Mouse (Mus musculus) adrenal gland, postnatal 4 days (tissue): ENCODE results near the gene Tap1. TPM values are rescaled to one million over a fixed set of nuclear protein-coding genes. Genes with fewer than 3 reads are reported as not detected.
A peak's percentile ranks its signal among the peaks of the same experiment; 100 is the strongest.
"Not testable (repeated sequence)": the region's sequence is repeated elsewhere in the genome, so short reads cannot be mapped to it uniquely, and the experiment has no call there.

Source experiments
- DNase-seq, 2 experiments: peaks; one replicate each; pipeline ENCODE4 v3.0.0; 2021 to 2022; ENCODE audit warnings: low spot score in 2 of 2, mixed read lengths in 2 of 2
- long read RNA-seq, 2 experiments: library from polyadenylated mRNA; stranded (forward); transcript quantifications; one replicate each; pipeline ENCODE4 v2.0.0; 2021
- total RNA-seq, 2 experiments: library from RNA; stranded (reverse); gene quantifications; 2 replicates each; pipeline ENCODE4 v1.2.3; 2021

The Tap1 gene
- 10 to 100 TPM; 20.8 to 22.1 TPM for total RNA-seq
- long read RNA-seq, experiment 1, transcript Tap1-206 (11 exons, 2,953 nt): major isoform, 33 of 41 reads
- long read RNA-seq, experiment 1, partial matches to known transcripts: 4 of 41 reads
- long read RNA-seq, experiment 1, other reads (novel, unspliced or antisense): 4 of 41 reads
- long read RNA-seq, experiment 2, transcript Tap1-206 (11 exons, 2,953 nt): major isoform, 49 of 56 reads
- long read RNA-seq, experiment 2, partial matches to known transcripts: 5 of 56 reads
- long read RNA-seq, experiment 2, other reads (novel, unspliced or antisense): 2 of 56 reads

GRCm38 (mm10) chr17:34187261-34187916, at the start of gene Tap1, which contains the start of gene Psmb9:
Gene Tap1 (plus strand): TSS chr17:34187553.
Gene Psmb9 (minus strand): TSS chr17:34187764.
- peak; percentile 98 for DNase-seq

DNA sequence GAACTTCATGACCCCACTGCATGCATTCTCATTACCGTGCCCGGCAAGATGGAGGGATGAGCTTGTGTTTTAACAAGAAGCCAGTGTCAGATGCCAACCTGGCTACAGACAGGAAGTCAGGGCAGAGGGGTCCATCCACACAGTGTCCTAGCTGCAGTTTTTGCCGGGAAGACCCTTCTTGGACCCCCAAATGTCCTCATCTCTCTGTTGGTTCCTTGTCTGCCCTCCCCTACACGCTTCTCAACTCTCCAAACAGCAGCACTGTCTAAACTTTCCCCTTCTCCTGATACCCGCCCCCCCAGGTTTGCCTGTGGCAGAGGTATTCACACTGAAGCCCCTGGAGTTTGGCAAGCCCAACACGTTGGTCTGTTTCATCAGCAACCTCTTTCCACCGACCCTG, 49.8 kb upstream of the Tap1 start:
- no peak for DNase-seq

- no peak for DNase-seq
Measured at GRCm38 (mm10) chr17:34138655-34139054, 48.7 kb upstream of the Tap1 start.

- no peak for DNase-seq
Measured at GRCm38 (mm10) chr17:34139416-34139815, 47.9 kb upstream of the Tap1 start.

GRCm38 (mm10) chr17:34140240-34140639, 47.1 kb upstream of the Tap1 start:
- no peak for DNase-seq

DNA sequence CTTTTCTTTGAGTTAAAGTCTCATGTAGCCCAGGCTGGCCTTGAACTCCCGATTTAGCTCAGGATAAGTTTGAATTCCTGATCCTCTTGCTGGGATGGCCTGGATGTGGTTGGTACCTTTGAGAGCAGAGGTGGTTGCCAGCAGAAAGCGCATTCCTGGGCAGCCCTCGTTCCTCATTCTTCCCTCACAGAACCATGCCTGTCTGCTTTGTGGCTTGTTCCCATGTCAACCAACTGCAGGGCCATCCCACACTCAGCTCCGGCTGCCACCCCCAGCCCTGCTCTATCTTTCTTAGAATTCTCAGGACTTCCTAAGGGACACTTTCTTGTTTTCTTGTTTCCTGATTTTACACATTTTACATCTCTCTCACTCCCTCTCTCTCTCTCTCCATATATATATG, 45.9 kb upstream of the Tap1 start:
- no peak for DNase-seq

DNA sequence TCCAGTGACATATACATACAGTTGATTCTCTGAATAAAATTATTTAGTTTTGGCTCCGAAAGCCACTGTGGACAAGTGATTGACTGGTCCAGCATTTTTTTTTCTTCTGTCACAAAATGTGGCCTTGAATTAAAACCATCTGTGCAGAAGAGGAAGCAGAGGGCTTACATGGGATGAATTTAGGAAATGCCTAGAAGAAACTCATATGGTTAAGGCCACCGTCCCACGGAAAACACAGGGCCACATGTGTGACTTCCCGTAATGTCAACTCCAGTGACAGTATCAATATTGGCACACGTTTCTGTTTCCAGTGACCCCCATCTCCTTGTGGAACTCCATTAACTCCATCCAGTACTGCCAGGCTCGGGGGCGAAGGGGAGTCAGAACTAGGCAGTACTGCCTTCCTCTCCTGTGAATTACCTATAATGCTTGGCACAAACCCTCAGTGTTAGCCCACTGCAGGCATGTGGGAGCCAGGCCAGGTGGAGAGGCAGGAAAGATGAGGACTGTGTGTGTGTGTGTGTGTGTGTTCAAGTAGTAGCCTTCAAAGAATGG, 44.8 kb upstream of the Tap1 start:
- DNase-seq: no peak

DNA sequence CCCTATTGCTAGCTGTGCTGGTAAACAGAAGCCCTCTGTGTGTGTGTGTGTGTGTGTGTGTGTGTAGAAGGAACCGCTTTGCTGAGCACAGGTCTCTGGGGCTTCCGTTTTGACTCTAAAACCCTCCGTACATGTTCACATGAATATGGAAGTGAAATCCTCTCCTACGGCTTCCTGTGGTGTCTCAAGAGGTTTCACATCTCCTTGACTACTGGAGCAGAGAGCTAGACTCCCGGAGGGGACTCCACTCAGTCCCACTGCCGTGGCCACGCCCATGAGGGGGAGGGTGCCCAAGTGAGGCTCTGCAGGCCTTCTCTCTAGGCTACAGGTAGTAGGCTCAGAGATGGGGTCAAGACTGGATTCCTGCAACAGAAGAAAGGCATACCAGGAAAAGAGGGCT, 44.3 kb upstream of the Tap1 start, which contains the start of gene H2-DMb2:
H2-DMb2 (plus strand) TSS at position 275 of the 400 bp plus-strand sequence.
- no peak for DNase-seq

GRCm38 (mm10) chr17:34143461-34143860, 43.9 kb upstream of the Tap1 start:
- DNase-seq: no peak

DNA sequence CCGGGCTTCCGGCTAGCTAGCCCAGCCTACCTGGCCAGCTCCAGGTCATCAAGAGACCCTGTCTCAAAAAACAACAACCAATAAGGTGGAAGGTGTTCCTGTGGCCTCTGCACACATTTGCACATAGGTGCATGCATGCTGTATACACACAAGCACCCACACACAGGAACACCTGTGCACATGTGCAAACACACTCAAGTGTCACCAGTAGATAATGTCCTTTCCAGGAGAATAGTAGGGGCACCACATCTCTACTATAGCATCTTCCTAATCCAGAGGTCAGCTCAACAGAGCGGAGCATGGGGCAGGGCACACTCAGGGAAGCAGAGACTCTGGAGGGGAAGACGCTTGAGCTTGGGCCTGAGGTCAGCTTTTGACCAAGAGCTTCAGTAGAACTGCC, 43.1 kb upstream of the Tap1 start:
- not testable (repeated sequence) for DNase-seq

- DNase-seq: no peak
Measured at GRCm38 (mm10) chr17:34144960-34145371, 42.4 kb upstream of the Tap1 start.

- no peak for DNase-seq
Measured at GRCm38 (mm10) chr17:34152923-34153322, 34.4 kb upstream of the Tap1 start, which contains the start of gene H2-DMb1. Gene H2-DMb1 (plus strand): TSS chr17:34153072.

- DNase-seq: no peak
Measured at GRCm38 (mm10) chr17:34155534-34155933, 31.8 kb upstream of the Tap1 start.

GRCm38 (mm10) chr17:34164202-34164895, 23.0 kb upstream of the Tap1 start:
- no peak for DNase-seq

GRCm38 (mm10) chr17:34165033-34165730, 22.2 kb upstream of the Tap1 start:
- no peak for DNase-seq

DNA sequence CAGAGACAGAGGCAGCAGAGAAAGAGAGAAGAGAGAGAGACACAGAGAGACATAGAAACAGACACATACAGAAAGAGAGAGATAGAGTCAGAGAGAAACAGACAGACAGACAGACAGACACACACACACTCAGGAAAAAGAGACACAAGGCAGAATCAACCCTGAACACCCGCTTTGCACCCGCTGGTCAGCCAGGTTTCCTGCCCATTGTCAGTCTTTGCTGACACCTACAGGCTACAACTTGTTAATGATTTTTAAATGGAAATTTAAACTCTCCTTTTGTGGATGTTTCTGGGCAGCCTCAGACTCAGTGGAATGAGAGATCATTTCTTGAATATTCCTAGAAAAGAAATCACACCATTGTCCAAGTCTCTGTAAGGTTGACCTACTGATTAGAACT, 18.1 kb upstream of the Tap1 start:
- DNase-seq: no peak

DNA sequence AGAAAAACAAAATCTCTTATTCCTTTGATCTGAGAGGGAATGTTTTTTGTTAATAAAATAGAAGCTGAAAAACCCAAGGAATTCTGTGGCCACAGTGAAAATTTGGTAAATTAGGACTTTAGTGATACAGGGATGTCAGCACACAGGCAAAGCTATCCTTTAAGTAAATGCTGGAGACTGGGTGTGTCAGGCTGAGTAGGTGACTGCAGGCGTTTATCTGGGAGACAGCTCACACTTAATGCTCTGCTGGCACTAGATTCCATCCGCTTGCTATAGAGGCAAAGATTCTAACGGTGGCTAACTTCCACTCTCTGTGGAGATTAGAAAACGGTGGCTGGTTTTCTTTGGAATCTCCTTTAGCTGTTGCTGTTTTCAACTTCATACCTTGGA, 16.9 kb upstream of the Tap1 start:
- DNase-seq: no peak

GRCm38 (mm10) chr17:34170877-34171498, 16.4 kb upstream of the Tap1 start:
- peak; percentile 51 to 66 for DNase-seq

GRCm38 (mm10) chr17:34172528-34172927, 14.8 kb upstream of the Tap1 start:
- no peak for DNase-seq

GRCm38 (mm10) chr17:34174075-34174474, 13.3 kb upstream of the Tap1 start:
- no peak for DNase-seq

DNA sequence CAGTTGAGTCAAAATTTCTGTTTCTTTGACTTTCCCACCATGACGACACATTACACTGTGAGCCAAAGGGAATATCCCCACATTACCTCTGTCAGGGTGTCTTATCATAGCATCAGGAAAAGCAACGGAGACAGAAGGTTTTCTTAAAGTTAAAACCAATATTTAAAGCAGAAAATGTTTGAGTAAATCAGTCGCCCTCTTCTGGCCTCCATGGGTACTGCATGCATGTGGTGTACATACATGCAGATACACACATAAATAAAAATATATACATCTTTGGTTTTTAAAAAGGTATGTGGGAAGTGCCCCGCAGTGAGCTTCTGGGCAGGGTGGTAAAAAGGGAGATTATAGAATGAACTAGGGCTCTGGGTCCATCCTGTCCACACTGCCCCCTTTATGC, 10.2 kb upstream of the Tap1 start:
- DNase-seq: no peak
